Mouse (Mus musculus) A20 (cell line): Measurements from ENCODE around the gene Plcz1.

Experiments
- DNase-seq: peaks from one replicate; pipeline ENCODE4 v3.0.0-alpha.2; 2011; ENCODE audit warnings: low read depth, low spot score

The Plcz1 gene

DNA sequence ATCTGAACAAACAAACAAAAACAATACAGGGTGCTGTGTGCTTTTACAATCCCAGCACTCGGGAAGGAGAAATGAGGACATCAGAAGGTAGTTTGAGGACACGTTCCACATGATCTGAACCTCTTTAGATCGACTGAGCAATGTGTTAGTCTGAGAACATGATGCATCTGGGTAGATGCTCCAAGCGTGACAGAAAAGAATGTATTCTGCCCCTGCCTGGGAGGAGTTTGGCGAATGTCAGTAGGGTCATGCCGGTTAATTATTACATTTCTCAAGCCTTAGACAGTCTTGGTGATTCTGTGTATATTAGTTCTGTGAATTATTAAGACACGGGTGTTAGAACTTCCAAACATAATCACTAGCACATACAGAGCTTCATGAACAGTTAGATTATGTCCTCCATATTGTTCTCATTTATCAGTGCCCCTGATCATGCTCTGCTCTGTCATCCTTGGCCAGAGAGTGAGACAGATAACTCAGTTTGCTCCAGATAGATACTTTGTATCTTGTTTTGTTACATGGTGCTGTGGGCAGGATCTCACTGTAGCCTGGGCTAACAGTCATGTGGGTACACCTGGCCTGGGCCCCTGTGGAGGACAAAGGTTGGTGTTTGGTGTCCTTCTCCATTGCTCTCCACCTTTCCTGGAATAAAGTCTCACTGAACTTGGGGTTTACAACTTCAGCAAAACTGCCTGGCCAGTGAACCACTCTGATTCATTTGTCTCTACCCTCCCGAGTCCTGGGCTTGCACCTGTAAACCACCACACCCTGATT, 94.0 kb downstream of the Plcz1 start:
- DNase-seq: no peak
